Mouse (Mus musculus) testis, adult 10 weeks (tissue): ENCODE measurements around the gene Naa11. TPM values are rescaled to one million over a fixed set of nuclear protein-coding genes. Genes with fewer than 3 reads are reported as not detected.

Experiments
- polyA plus RNA-seq: library from polyadenylated mRNA; stranded (reverse); fragments of 350-450 nt; fragmentation: Illumina TruSeq; extraction: RNeasy Lipid Tissue Mini Kit (QIAGEN cat#74804); gene quantifications from one replicate; pipeline ENCODE4 v1.2.3, GENCODE M21; 2014; ENCODE audit warnings: low read depth, low replicate concordance

Gene Naa11
- polyA plus RNA-seq = 24.3 TPM

GRCm38 (mm10) chr5:97392160-97392559 is at the start of gene Naa11:
Naa11 (minus strand) TSS chr5:97392379.

Other genes starting within 250 kb of the Naa11 start
- gene Gk2, start 64.6 kb upstream of the Naa11 start, polyA plus RNA-seq = 892 TPM